Mouse (Mus musculus): Measurements from ENCODE around the gene Fut9.

Fut9 gene

DNA sequence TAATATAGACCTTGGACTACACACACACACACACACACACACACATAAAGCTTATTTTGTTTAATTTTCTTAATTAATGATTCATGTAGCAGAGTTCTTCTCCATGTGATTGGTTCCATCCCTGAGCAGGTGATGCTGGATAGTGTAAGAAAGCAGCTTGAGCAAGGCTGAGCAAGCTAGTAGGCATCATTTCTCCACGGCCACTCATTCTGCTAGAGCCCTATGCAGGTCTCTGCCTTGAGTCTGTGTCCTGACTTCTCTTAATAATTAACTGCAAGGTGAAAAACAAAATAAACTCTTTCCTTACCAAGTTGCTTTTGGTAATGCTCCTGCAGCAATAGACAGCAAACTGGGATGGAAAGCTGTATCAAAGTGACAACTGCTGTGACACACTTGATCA is 152.5 kb downstream of the Fut9 start:
- in situ Hi-C loops (cut with MboI, MseI), result no loop called here

DNA sequence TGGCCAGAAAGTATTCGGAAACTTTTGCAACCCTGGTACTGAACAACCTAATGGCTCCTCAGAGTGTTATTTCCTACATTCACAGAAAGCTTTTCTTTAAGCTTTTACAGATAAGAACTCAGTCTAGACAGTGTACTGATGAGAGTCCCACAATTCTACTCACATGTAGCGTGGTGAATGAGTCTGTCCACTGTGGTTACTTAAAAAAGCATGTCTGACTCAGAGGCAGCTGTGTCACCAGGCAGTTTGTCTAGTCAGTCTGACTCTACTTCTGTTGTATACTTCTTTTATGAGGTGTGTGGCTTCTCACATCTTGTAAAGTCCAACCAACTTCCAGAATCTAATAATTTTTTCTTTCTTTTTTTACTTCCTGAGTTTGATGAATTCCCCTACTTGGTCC is 154.5 kb downstream of the Fut9 start:
- in situ Hi-C loops (cut with MboI, MseI), result no loop called here

DNA sequence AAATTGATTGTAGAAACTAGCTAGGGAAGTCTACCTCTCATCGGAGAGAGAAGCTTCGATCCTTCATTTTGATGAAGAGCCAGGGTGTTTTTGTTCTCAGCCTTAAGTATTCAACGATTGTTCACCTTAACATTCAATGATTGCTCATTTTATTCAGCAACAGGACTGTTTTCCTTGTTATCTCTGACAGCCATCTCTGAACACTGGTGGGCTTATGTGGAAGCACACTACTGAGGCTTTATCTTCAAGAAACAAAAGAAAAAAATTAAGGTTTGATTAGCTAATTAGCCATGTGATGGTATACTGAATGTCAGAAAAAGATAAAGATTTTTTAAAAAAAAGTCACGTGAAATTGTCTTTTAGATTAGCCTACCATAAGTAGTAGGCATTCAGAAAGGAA is 158.1 kb downstream of the Fut9 start:
- in situ Hi-C loops (cut with MboI, MseI), result no loop called here

DNA sequence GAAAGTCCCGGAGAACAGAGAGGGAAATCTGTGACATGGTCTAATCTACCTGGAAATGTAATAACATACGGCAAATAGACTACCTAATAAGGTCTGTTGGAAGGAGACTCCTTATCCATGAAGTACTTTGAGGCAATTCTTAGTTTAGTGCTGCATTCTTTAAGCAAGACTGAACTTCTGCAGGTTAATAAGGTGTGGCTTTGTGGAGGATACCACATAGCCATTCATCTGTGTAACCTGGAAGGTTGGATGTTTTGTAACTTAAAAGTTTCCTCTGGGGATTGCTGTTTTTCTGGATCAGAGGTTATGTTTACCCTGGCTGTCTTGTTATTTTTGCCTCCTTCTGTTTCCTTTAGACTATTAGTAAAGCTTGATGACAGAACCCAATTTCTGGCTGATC is 166.8 kb downstream of the Fut9 start:
- in situ Hi-C loops (cut with MboI, MseI), result no loop called here

DNA sequence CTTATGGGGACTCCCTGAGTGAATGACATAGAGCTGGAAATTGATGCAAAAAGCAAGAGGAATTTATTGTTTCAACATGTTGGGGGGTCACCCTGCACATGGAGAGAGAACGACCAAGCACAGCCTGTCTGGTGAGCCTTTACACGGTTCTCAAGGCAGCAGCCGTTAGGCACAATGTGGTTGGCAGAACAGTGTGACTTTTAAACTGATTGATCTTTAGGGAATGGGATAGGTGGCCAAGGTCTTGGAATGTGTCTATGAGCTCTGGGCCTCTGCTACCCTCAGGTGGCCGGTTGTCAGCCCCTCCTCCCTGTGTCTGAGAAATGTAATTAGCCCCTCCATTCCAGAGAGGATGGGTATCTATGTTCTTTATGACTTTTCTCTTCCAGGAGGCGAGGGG is 171.9 kb downstream of the Fut9 start:
- in situ Hi-C loops (cut with MboI, MseI), result no loop called here

DNA sequence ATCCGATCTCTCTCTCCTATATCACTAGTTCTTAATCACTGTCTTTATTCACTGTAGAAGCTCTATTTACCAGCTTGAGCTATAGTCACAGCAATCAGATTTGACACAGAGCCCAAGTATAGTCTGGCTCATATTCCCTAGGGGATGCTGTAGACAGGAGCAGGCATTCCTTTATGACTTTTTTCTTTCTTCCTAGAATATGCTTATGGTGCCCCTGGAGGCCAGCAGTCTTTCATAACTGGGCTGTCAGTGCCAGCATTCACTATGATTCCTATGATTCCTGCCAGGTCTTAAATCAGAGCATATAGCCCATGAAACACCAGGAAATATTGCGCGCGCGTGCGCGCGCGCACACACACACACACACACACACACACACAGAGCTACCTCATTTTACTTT is 172.6 kb downstream of the Fut9 start:
- in situ Hi-C loops (cut with MboI, MseI), result no loop called here

DNA sequence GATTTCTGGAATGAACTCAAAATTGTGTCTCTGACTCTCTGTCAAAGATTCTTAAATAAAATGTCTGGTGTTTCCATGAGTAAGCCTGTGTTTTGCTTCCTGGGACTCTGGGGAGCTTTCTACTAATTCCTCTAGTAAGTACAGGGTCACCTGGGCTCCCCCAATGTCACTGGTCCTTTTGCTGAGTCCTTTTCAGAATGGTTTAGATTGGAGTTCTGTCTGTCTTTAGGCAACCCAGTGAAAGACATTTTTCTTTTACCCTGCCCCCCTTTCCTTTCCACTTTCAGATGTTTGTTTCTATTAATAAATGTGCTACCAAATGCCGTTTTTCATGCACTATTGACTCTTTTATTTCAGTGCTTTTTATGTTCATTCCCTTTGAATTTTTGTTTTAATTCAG is 173.0 kb downstream of the Fut9 start:
- in situ Hi-C loops (cut with MboI, MseI), result no loop called here

DNA sequence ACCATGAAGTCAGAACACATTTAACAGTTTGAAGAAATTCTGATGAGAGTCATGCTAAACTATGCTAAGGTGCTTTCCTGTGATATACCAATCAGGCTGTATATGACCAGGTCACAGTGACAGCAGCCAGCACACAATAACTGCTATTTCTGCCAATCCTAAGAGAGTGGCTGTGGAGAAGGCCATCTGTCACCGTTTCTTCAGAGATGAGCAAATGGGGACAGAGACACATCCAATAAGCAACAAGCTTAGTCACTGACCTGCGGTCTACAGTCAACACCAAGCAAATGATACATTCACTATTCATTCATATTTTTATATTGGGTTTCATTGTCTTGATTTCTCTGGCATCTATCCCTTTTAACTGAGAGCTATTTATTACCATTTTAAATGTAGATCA is 176.9 kb downstream of the Fut9 start:
- in situ Hi-C loops (cut with MboI, MseI), result no loop called here

DNA sequence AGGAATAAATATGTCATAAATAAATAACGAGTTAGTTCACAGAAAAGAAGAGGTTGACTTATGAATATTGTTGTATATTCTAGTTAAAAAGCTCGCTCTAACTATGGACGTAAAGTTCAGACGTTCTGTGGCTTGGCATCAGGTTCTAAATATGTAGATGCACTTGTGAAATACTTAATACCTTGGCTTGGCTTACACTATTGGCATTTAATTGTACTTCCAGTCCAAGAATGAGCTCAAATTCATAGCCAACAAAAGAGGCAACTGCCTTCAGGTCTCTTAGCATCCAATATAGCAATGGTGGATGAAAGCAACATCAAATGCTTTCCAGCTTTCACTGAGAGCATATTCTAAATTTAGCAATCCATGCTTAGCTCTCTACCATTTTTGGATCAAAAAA is 182.7 kb downstream of the Fut9 start:
- in situ Hi-C loops (cut with MboI, MseI), result no loop called here

DNA sequence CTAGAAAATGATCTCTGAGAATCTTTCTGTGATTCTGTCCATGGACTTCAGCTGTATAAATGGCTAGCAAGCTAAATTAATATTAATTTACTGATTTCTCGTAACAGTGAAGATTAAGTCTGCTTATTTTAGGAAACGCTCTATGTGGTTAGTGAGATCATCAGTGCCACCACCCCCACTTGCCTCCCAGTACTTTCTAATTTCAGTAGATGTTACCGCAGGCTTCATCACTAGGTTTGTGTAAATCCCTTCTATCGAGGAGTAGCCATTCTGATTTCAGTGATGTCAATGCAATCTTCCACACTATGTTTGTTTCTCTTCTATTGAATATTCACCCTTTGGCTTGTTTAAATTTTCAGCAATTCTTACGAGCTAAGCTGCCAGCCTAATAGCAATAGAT is 186.6 kb downstream of the Fut9 start:
- in situ Hi-C loops (cut with MboI, MseI), result no loop called here

DNA sequence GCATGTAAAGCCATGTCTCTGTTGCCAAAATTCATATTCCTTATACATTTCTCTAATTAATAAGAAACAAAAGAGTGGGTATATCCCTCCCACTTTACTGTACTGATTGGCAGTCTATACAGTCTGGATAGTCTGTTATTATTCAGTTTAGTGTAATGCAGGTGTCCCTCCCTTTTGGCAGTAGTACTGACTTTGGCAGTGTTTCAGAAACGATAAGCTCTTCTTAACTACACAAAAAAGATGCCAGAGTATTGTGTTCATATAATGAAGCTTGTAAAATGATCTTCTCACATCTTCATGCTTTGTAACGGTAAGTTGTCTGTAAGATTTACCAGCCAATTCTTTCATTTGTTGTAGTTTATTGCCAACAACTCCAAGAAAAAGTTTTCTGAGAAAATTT is 189.6 kb downstream of the Fut9 start:
- in situ Hi-C loops (cut with MboI, MseI), result no loop called here

DNA sequence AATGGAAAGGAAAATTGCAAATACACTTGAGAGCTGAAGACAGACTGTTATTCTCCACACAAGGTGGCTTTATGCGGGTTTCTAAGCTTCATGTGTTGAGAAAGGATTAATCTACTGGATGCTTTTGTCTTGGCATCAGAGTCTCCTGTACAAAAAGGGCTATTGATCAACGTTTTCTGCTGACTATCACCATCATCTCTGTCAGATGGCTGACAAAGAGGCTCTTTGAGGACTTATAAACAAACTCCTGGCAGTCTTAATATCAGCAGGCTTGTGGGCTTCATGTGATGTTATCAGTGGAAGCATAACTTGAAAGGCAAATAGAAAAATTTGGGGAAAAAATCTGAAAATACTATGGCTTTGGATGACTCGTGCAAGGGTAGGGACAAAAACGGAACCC is 206.8 kb downstream of the Fut9 start:
- in situ Hi-C loops (cut with MboI, MseI), result no loop called here
